Mouse (Mus musculus): ENCODE results near the gene Pram1. TPM values are rescaled to one million over a fixed set of nuclear protein-coding genes. Genes with fewer than 3 reads are reported as not detected.
A peak's percentile ranks its signal among the peaks of the same experiment; 100 is the strongest.

Gene Pram1
- polyA plus RNA-seq, 1 experiment from 2014 or later: 0.90 TPM

DNA sequence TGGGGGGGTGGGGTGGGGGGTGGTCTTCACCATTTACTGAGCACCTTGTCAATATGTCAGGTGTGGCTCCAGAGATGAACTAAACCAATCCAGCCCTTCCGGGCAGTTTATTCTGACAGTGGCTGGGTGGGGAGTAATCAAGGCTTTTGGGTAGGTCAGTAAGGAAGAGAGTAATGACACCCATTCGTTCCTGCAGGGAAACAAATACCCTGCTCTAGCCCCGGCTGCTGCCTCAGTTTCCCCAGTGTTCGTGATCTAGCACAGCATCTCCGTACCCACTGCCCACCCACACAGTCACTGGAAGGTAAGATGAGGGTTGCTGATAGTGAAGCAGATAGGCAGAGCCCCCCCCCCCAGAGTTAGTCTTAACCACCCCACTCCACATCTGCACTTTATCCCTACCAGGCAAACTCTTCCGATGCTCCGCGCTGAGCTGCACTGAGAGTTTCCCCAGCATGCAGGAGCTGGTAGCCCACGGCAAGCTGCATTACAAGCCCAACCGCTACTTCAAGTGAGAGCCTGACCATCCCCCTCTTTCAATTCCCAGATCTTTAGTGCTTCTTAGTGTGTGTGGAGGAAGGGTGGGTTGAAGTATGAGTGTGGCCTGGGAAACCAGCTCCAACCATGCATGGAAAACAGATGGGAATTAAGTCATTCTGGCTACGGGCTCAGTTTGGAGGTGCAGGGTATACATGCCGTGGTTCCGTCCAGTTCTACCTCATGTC, 7.5 kb upstream of the Pram1 start:
- Histone ChIP-seq H3K4me3 (replicated peaks) (no peak overlapping the region), H3K4me2 (replicated peaks) (peak overlapping the region; percentile 60), H3K36me3 (peaks cover 13% of the 10 kb centered on the region), H3K9ac (no peak overlapping the region), H3K27ac (no peak overlapping the region), H3K9me3 (no peaks in the 10 kb centered on the region), H3K27me3 (replicated peaks) (no peaks in the 10 kb centered on the region), H3K4me1 (replicated peaks) (peaks cover 7% of the 10 kb centered on the region)
- WGBS: 79% methylated on average over 13 of the region's 13 CpGs
- no peak for ATAC-seq

DNA sequence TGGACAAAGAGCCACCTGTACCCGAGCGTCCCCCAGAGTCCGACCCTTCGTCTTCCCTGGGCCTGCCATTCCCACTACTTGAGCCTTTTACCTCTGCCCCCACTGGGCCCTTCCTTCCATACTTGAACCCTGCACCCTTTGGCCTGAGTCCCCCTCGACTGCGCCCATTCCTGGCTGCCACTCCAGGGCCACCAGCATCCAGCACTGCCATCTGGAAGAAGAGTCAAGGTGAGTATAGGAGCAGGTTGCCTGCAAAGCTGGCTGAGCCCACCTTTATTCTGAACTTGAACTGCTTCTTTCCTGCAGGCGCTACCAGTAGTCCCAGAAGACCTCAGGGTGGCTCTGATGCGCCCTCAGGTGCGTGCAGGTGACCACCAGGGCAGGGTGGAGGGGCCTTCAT, 6.6 kb upstream of the Pram1 start:
- Histone ChIP-seq H3K27me3 (replicated peaks) (no peaks in the 10 kb centered on the region), H3K4me2 (replicated peaks) (no peak overlapping the region), H3K4me1 (replicated peaks) (peaks cover 7% of the 10 kb centered on the region)

GRCm38 (mm10) chr17:33631796-33632195, 6.1 kb upstream of the Pram1 start:
- ATAC-seq: no peak
- 84% methylated on average over 5 of the region's 5 CpGs for WGBS
- Histone ChIP-seq H3K27ac (no peak overlapping the region), H3K4me1 (replicated peaks) (peaks cover 7% of the 10 kb centered on the region), H3K9me3 (no peaks in the 10 kb centered on the region), H3K9ac (no peak overlapping the region), H3K27me3 (replicated peaks) (no peaks in the 10 kb centered on the region), H3K4me3 (replicated peaks) (no peak overlapping the region), H3K36me3 (peaks cover 13% of the 10 kb centered on the region), H3K4me2 (replicated peaks) (no peak overlapping the region)

More for the DNA sequence above, 6.6 kb upstream of the Pram1 start:
- WGBS: 95% methylated on average over 9 of the region's 9 CpGs
- Histone ChIP-seq H3K36me3 (peaks cover 13% of the 10 kb centered on the region), H3K4me3 (replicated peaks) (no peak overlapping the region), H3K27ac (no peak overlapping the region), H3K9me3 (no peaks in the 10 kb centered on the region), H3K9ac (no peak overlapping the region)
- ATAC-seq: no peak

- Histone ChIP-seq H3K9me3 (no peaks in the 10 kb centered on the region), H3K36me3 (peaks cover under 1% of the 10 kb centered on the region; the same call in 1 of the 2 replicates), H3K4me1 (replicated peaks) (no peaks in the 10 kb centered on the region), H3K9ac (no peak overlapping the region), H3K4me2 (replicated peaks) (no peak overlapping the region), H3K27me3 (replicated peaks) (no peaks in the 10 kb centered on the region), H3K4me3 (replicated peaks) (no peak overlapping the region), H3K27ac (no peak overlapping the region)
- 73% methylated on average over 2 of the region's 2 CpGs for WGBS
- ATAC-seq: no peak
Observed at GRCm38 (mm10) chr17:33637038-33637437, 818 bp upstream of the Pram1 start.

- ATAC-seq: no peak
- Histone ChIP-seq H3K4me3 (replicated peaks) (no peak overlapping the region), H3K9me3 (no peaks in the 10 kb centered on the region), H3K36me3 (peaks cover 10% of the 10 kb centered on the region), H3K9ac (no peak overlapping the region), H3K4me1 (replicated peaks) (no peaks in the 10 kb centered on the region), H3K27me3 (replicated peaks) (no peaks in the 10 kb centered on the region), H3K27ac (no peak overlapping the region), H3K4me2 (replicated peaks) (no peak overlapping the region)
- 54% methylated on average over 6 of the region's 6 CpGs for WGBS
Observed at GRCm38 (mm10) chr17:33639743-33640142, 1.9 kb downstream of the Pram1 start.

DNA sequence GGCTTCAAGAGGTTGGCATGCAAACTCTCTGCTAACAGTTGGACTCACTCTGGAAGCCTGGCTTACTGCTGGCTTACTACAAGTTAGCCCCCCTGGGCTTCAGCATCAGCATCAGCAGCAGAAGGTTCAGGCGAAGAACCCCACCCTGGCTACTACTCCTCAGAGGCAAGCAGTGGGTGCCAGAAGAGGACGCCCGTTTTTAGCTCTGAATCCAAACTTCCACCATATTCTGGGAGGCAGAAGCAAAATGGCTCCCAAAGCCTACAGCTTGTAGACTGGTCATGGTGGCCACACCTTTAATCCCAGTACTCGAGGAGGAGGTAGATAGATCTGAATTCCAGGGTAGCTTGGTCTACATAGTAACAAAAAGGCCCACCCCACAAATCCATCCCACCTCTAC, 6.2 kb downstream of the Pram1 start:
- Histone ChIP-seq H3K27me3 (replicated peaks) (no peaks in the 10 kb centered on the region), H3K9me3 (no peaks in the 10 kb centered on the region), H3K9ac (no peak overlapping the region), H3K4me2 (replicated peaks) (no peak overlapping the region), H3K4me1 (replicated peaks) (no peaks in the 10 kb centered on the region), H3K27ac (no peak overlapping the region), H3K36me3 (peaks cover 42% of the 10 kb centered on the region), H3K4me3 (replicated peaks) (no peak overlapping the region)
- 90% methylated on average over 4 of the region's 4 CpGs for WGBS
- ATAC-seq: no peak

DNA sequence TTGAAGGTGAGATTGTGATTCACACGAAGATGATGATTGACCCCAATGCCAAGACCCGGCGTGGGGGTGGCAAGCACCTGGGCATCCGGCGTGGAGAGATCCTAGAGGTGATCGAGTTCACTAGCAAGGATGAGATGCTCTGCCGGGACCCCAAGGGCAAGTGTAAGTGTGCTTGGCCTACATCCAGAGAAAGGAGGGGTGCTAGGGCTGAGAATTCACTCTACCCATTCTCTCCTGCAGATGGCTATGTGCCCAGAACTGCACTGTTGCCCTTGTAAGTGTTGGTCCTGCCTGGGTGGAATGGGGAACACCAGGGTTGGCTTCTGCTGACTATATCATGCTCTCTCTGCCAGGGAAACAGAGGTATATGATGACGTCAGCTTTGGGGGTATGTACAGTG, 7.2 kb downstream of the Pram1 start:
- WGBS: 93% methylated on average over 8 of the region's 8 CpGs
- Histone ChIP-seq H3K36me3 (peaks cover 51% of the 10 kb centered on the region), H3K4me1 (replicated peaks) (no peaks in the 10 kb centered on the region)

DNA sequence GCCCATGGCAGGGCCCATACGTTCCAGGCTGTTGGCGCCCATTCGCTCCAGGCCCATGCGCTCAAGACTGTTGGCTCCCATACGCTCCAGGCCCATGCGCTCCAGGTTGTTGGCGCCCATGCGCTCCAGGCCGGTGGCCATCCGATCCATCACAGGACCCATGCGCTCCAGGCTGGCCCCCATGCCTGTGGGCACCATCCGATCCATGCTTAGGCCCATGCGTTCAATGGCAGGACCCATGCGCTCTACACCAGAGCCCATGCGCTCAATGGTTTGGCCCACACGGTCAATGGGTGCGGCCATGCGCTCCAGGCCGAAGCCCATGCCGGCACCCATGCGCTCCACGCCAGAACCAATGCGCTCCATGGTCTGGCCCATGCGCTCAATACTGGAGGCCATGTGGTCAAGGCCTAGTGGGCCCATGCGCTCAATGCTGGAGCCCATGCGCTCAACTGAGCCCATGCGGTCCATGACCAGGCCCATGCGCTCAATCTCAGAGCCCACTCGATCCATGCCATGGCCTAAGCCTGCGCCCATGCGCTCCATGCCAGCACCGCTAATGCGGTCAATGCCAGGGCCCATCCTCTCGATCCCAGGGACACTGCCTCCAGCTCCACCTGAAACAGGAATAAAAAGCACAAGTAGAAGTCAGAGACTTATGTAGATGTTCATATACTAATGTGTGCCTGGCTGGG, 12.1 kb downstream of the Pram1 start:
- 98% methylated on average over 34 of the region's 34 CpGs for WGBS
- no peak overlapping the region for H3K4me3 ChIP-seq (replicated peaks)
- no peak overlapping the region for H3K4me2 ChIP-seq (replicated peaks)
- no peak overlapping the region for H3K9ac ChIP-seq
- H3K27me3 ChIP-seq (replicated peaks): no peaks in the 10 kb centered on the region
- no peak overlapping the region for H3K27ac ChIP-seq
- no peaks in the 10 kb centered on the region for H3K9me3 ChIP-seq
- H3K36me3 ChIP-seq: peaks cover 50% of the 10 kb centered on the region
- ATAC-seq: peak; percentile 62
- no peaks in the 10 kb centered on the region for H3K4me1 ChIP-seq (replicated peaks)

More for the DNA sequence above, 7.2 kb downstream of the Pram1 start:
- Histone ChIP-seq H3K27ac (no peak overlapping the region), H3K4me3 (replicated peaks) (no peak overlapping the region), H3K9me3 (no peaks in the 10 kb centered on the region), H3K9ac (no peak overlapping the region), H3K27me3 (replicated peaks) (no peaks in the 10 kb centered on the region), H3K4me2 (replicated peaks) (no peak overlapping the region)
- ATAC-seq: no peak

- Histone ChIP-seq H3K27ac (no peak overlapping the region), H3K4me3 (replicated peaks) (no peak overlapping the region), H3K36me3 (peaks cover 18% of the 10 kb centered on the region), H3K4me1 (replicated peaks) (no peaks in the 10 kb centered on the region), H3K9me3 (no peaks in the 10 kb centered on the region), H3K27me3 (replicated peaks) (no peaks in the 10 kb centered on the region), H3K9ac (no peak overlapping the region), H3K4me2 (replicated peaks) (no peak overlapping the region)
- no peak for ATAC-seq
- WGBS: 71% methylated on average over 3 of the region's 3 CpGs
Observed at GRCm38 (mm10) chr17:33666813-33667212, 29.0 kb downstream of the Pram1 start.

- Histone ChIP-seq H3K9me3 (no peaks in the 10 kb centered on the region), H3K4me2 (replicated peaks) (no peak overlapping the region), H3K27me3 (replicated peaks) (no peaks in the 10 kb centered on the region), H3K36me3 (peaks cover 5% of the 10 kb centered on the region), H3K27ac (no peak overlapping the region), H3K4me1 (replicated peaks) (no peaks in the 10 kb centered on the region), H3K4me3 (replicated peaks) (no peak overlapping the region), H3K9ac (no peak overlapping the region)
- 88% methylated on average over 3 of the region's 3 CpGs for WGBS
- ATAC-seq: no peak
Observed at GRCm38 (mm10) chr17:33669681-33670080, 31.8 kb downstream of the Pram1 start.

DNA sequence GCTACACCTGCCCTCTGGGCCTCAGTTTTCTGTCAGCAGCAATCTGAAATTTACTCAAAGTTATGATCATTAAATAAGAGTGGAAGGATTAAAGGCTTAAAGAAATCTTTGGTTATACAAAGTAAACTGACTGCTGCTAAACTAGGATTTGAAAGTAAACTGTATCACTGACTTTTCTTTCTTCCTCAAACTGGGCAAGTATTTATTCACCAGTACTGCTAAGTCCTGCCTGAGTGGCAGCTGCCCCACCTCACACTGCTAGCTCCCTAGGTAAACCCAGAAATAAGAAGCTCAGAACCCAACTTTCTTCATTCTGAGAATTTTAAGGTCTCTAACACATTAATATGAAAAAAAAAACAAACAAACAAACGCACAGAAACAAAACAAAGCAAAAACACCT, 36.0 kb downstream of the Pram1 start:
- no peaks in the 10 kb centered on the region for H3K27me3 ChIP-seq (replicated peaks)
- H3K9ac ChIP-seq: no peak overlapping the region
- H3K4me1 ChIP-seq (replicated peaks): peaks cover 2% of the 10 kb centered on the region; the same call in 1 of the 2 replicates
- H3K4me3 ChIP-seq (replicated peaks): no peak overlapping the region
- H3K9me3 ChIP-seq: no peaks in the 10 kb centered on the region
- no peak for ATAC-seq
- no peak overlapping the region for H3K4me2 ChIP-seq (replicated peaks)
- no peak overlapping the region for H3K27ac ChIP-seq
- H3K36me3 ChIP-seq: peaks cover 9% of the 10 kb centered on the region; the same call in 1 of the 2 replicates
- 72% methylated on average over 1 of the region's 1 CpGs for WGBS

GRCm38 (mm10) chr17:33675452-33675851, 37.6 kb downstream of the Pram1 start:
- Histone ChIP-seq H3K36me3 (peaks cover 9% of the 10 kb centered on the region; the same call in 1 of the 2 replicates), H3K4me3 (replicated peaks) (no peak overlapping the region), H3K9me3 (no peaks in the 10 kb centered on the region), H3K27me3 (replicated peaks) (no peaks in the 10 kb centered on the region), H3K27ac (no peak overlapping the region), H3K4me2 (replicated peaks) (no peak overlapping the region), H3K9ac (no peak overlapping the region), H3K4me1 (replicated peaks) (peaks cover 2% of the 10 kb centered on the region; the same call in 1 of the 2 replicates)
- 0 out of 2 replicates have a peak, but pooled peaks have one; percentile 47 for ATAC-seq
